Mouse (Mus musculus) pancreas, adult 10 weeks (tissue): ENCODE measurements around the gene Crbn. TPM values are rescaled to one million over a fixed set of nuclear protein-coding genes. Genes with fewer than 3 reads are reported as not detected.

ENCODE experiments used
- polyA plus RNA-seq: library from polyadenylated mRNA; stranded (reverse); fragments of 350-450 nt; fragmentation: Illumina TruSeq; extraction: RNeasy Lipid Tissue Mini Kit (QIAGEN cat#74804); gene quantifications from one replicate; pipeline ENCODE4 v1.2.3, GENCODE M21; 2015; ENCODE audit warnings: low read depth, low replicate concordance; ENCODE audit not compliant: insufficient read depth

The Crbn gene
- 5.4 TPM for polyA plus RNA-seq

GRCm38 (mm10) chr6:106799333-106800226 is at the start of gene Crbn:
Gene Crbn, minus strand, starts transcription at chr6:106800077.

GRCm38 (mm10) chr6:106768640-106769289 is 31.1 kb downstream of the Crbn start, which contains the start of gene Trnt1:
Gene Trnt1, plus strand, starts transcription at chr6:106769120.

GRCm38 (mm10) chr6:106748887-106749388 is 50.9 kb downstream of the Crbn start, which contains the start of gene Il5ra:
Gene Il5ra, minus strand, starts transcription at chr6:106749037.

Other genes starting within 250 kb of the Crbn start
- not detected for gene Il5ra, start 51.0 kb downstream of the Crbn start, polyA plus RNA-seq
- 4.3 TPM for gene Trnt1, start 31.0 kb downstream of the Crbn start, polyA plus RNA-seq